Mouse (Mus musculus) heart, adult 2 months (tissue): ENCODE data around the gene Sacm1l. TPM values are rescaled to one million over a fixed set of nuclear protein-coding genes. Genes with fewer than 3 reads are reported as not detected.
A peak's percentile ranks its signal among the peaks of the same experiment; 100 is the strongest.

Source experiments
- DNase-seq, 2 experiments: peaks; one replicate each; pipeline ENCODE4 v3.0.0; 2021
- H3K27ac ChIP-seq: fragments of 200-600 bp; 2 replicates; pipeline ENCODE4 v1.8.1; 2022
- H3K27me3 ChIP-seq: fragments of 200-500 bp; 2 replicates; pipeline ENCODE4 v1.6.1; 2012; ENCODE audit warnings: mild to moderate bottlenecking, low read length, inconsistent platforms, mixed read lengths; ENCODE audit not compliant: control insufficient read depth, insufficient read depth
- H3K36me3 ChIP-seq: fragments of 200-500 bp; 2 replicates; pipeline ENCODE4 v1.6.1; 2012; ENCODE audit warnings: low read length, inconsistent platforms; ENCODE audit not compliant: control insufficient read depth, insufficient read depth
- H3K4me1 ChIP-seq: fragments of 200-500 bp; 2 replicates; pipeline ENCODE4 v1.6.1; 2011; ENCODE audit warnings: low read length; ENCODE audit not compliant: control insufficient read depth, insufficient read depth
- H3K4me3 ChIP-seq: fragments of 200-600 bp; 2 replicates; pipeline ENCODE4 v1.8.1; 2022
- H3K79me2 ChIP-seq: fragments of 200-500 bp; replicated peaks from 2 replicates; pipeline ENCODE4 v1.6.1; 2012; ENCODE audit warnings: mild to moderate bottlenecking, inconsistent platforms, low read length, moderate library complexity, mixed read lengths; ENCODE audit not compliant: control insufficient read depth, insufficient read depth
- H3K9ac ChIP-seq: fragments of 200-500 bp; 2 replicates; pipeline ENCODE4 v1.6.1; 2012; ENCODE audit warnings: low read depth, mild to moderate bottlenecking, control low read depth, inconsistent platforms, low read length, mixed read lengths
- CTCF ChIP-seq: fragments of 200-600 bp; IDR thresholded peaks from 2 replicates; pipeline ENCODE4 v1.8.1; 2022; ENCODE audit warnings: antibody characterized with exemption, mild to moderate bottlenecking, moderate library complexity
- EP300 ChIP-seq: fragments of 200-500 bp; IDR thresholded peaks from 2 replicates; pipeline ENCODE4 v1.6.1; 2011; ENCODE audit warnings: low read depth, low read length, control low read depth; ENCODE audit not compliant: insufficient read depth
- POLR2A ChIP-seq: fragments of 200-500 bp; IDR thresholded peaks from 2 replicates; pipeline ENCODE4 v1.6.1; 2011; ENCODE audit warnings: mild to moderate bottlenecking, low read depth, low read length, control low read depth; ENCODE audit not compliant: insufficient read depth
- WGBS: fragments of 180-500 bp; shearing (Covaris S2); methylation state at CpG from one replicate; pipeline ENCODE4 v1.1.7; 2018; 5-methylcytosine and 5-hydroxymethylcytosine counted together
- intact Hi-C: fragments of 180-260 bp; cut with DNase I; formaldehyde crosslinking; loops from one replicate; pipeline ENCODE4 v1.15.1; 2025
- polyA plus RNA-seq: library from polyadenylated mRNA; depleted of rRNA; stranded (reverse); fragments of >200 nt; gene quantifications from 2 replicates; pipeline ENCODE4 v1.2.3, GENCODE M21; 2012
- total RNA-seq, 2 experiments: library from RNA; stranded (reverse); gene quantifications; 2 replicates each; pipeline ENCODE4 v1.2.3; 2021

Sacm1l gene
- total and polyA plus RNA-seq, 3 experiments: 8.3 to 36.8 (median 35.4) TPM

DNA sequence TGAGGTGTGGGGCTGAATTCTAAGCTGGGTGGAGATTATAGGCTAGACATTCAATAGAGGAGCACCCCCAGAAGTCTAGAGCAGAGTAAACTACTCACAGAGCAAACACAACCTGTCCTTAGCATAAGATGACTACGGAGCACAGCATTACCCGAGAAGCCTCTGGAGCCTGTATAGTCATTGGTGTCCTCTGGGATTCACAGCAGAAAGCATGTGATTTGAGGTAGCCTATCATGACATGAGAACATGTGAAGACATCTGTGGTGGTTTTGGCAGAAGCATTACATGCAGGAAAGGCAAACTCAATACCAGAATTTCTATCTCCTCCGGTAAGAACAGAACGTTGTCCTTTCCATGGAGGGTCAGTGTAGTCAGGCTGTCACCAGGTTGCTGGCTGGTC lies 44.0 kb upstream of the Sacm1l start:
- peaks cover 9% of the 10 kb centered on the region for H3K79me2 ChIP-seq

DNA sequence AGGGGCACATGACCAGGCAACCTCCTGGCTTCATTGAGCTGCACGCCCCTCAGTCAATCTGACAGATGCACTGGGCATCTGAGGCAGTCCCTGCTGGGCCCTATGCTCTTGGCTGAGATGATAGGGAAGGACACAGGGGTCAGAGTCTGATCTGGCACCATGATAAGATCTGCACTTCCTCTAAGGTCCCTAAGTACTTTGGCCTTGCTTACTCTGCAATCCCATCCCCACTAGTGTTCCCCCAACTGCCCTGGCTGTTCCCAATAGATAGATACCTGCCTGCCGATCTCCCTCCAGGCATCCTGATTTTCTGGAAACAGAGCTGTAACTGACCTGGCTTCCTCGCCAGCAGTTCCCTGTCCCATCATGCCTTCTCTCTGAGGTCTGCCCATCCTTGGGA lies 42.9 kb upstream of the Sacm1l start:
- WGBS: 63% methylated on average over 3 of the region's 3 CpGs
- peaks cover 55% of the 10 kb centered on the region for H3K36me3 ChIP-seq

More for the DNA sequence above, 44.0 kb upstream of the Sacm1l start:
- no peak for DNase-seq
- peak; percentile 15; the same call in 1 of the 2 replicates for TF ChIP-seq POLR2A
- no peak for TF ChIP-seq CTCF
- intact Hi-C loops: no loop called here
- H3K9ac ChIP-seq: no peak overlapping the region
- peaks cover 60% of the 10 kb centered on the region for H3K36me3 ChIP-seq
- WGBS: 52% methylated on average over 4 of the region's 4 CpGs
- peak overlapping the region; percentile 32 for H3K27ac ChIP-seq
- H3K4me1 ChIP-seq: peaks cover 43% of the 10 kb centered on the region
- H3K27me3 ChIP-seq: no peaks in the 10 kb centered on the region
- H3K4me3 ChIP-seq: no peak overlapping the region

DNA sequence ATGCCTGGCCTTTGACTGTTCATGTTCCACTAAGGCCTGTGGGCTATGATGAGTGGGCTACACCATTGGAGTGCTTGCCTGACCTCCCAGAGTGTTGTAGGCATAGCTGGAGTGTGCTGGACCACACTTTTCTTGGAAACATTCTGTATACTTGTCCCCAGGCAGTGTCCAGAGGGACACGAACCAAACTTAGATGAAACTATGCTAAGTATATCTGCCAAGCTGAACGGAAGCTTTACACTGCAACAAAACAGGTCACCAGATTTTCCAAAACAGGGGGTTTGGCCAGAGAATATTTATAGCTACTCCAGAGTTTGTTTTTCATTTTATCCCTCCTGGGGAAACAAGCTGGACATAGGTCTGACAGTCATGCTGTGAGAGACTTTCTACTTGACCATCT lies 40.5 kb upstream of the Sacm1l start:
- Histone ChIP-seq H3K79me2 (peaks cover 12% of the 10 kb centered on the region), H3K27ac (peak overlapping the region; percentile 70), H3K4me1 (peaks cover 45% of the 10 kb centered on the region), H3K36me3 (peaks cover 36% of the 10 kb centered on the region), H3K27me3 (no peaks in the 10 kb centered on the region), H3K9ac (no peak overlapping the region), H3K4me3 (no peak overlapping the region)
- WGBS: 11% methylated on average over 2 of the region's 2 CpGs
- no peak for DNase-seq
- intact Hi-C loops: no loop called here
- no peak for TF ChIP-seq CTCF
- no peak for TF ChIP-seq EP300
- no peak for TF ChIP-seq POLR2A

More for the DNA sequence above, 42.9 kb upstream of the Sacm1l start:
- TF ChIP-seq EP300: no peak
- TF ChIP-seq POLR2A: 0 out of 2 replicates have a peak, but pooled peaks have one; percentile 16
- TF ChIP-seq CTCF: no peak
- intact Hi-C loops: no loop called here
- Histone ChIP-seq H3K79me2 (peaks cover 9% of the 10 kb centered on the region), H3K9ac (peak overlapping the region; percentile 17), H3K27ac (peak overlapping the region; percentile 32), H3K4me1 (peaks cover 48% of the 10 kb centered on the region), H3K4me3 (no peak overlapping the region), H3K27me3 (no peaks in the 10 kb centered on the region)
- DNase-seq: no peak

DNA sequence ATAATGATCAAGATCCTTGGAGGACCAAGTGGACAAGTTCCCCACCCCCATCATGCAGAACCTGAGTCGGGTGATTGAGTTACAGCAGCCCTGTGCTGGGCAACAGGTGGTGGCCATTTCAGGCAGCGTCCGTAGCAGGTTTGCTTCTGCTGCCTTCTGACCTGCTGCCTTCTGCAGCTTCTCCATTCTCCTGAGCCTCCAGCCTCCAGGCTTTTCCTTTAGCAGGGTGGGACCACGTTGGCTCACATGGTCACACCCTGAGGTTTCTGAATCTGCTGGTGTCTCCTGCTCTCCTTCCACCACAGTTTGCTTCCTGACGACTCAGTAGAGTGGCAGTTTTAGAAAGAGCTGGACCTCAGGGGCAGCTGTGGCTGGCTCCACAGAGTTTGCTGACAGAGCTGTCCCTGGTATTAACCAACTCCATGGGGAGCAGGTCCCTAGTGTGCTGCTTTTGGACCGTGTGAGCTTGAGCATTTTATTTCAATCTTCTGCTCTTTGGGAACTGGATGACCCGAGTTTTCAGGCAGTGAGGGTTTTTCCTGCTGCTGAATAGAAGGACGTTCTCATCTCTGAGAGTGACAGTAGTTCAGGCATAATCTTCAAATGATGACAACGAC lies 39.7 kb upstream of the Sacm1l start:
- Histone ChIP-seq H3K9ac (0 out of 2 replicates have a peak overlapping the region, but pooled peaks have one; percentile 4), H3K36me3 (peaks cover 35% of the 10 kb centered on the region), H3K4me3 (peak overlapping the region; percentile 11; the same call in 1 of the 2 replicates), H3K27me3 (no peaks in the 10 kb centered on the region), H3K79me2 (peaks cover 10% of the 10 kb centered on the region), H3K4me1 (peaks cover 43% of the 10 kb centered on the region), H3K27ac (peak overlapping the region; percentile 70)
- DNase-seq: no peak
- TF ChIP-seq EP300 (no peak), CTCF (no peak), POLR2A (no peak)
- WGBS: 22% methylated on average over 9 of the region's 9 CpGs
- intact Hi-C loops: no loop called here

DNA sequence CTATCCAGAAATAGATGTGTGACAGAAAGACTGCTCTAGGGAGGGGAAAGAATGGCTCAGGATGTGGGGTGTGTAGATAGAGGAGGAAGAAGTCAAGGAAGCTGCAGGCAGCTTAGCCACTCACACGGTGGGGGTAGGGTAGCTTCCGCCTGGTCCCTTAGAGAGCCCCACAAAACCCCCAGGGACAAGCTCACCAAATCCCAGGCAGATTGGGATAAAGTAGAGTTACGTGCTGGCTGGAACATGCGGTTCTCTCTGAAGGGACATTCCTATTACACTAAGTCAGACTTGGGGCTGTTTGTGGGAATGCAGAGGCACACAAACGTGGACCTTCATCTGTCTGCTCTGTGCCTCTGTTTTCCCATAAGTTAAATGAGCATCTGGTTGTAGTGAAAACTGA lies 38.6 kb upstream of the Sacm1l start:
- WGBS: 8% methylated on average over 5 of the region's 5 CpGs
- TF ChIP-seq POLR2A (0 out of 2 replicates have a peak, but pooled peaks have one; percentile 13), EP300 (peak; percentile 71; the same call in 1 of the 2 replicates), CTCF (no peak)
- peak; percentile 64 to 71 for DNase-seq
- Histone ChIP-seq H3K27me3 (no peaks in the 10 kb centered on the region), H3K4me3 (no peak overlapping the region), H3K9ac (no peak overlapping the region), H3K4me1 (peaks cover 43% of the 10 kb centered on the region), H3K27ac (peak overlapping the region; percentile 70), H3K79me2 (peaks cover 10% of the 10 kb centered on the region), H3K36me3 (peaks cover 31% of the 10 kb centered on the region)
- intact Hi-C loops: no loop called here

DNA sequence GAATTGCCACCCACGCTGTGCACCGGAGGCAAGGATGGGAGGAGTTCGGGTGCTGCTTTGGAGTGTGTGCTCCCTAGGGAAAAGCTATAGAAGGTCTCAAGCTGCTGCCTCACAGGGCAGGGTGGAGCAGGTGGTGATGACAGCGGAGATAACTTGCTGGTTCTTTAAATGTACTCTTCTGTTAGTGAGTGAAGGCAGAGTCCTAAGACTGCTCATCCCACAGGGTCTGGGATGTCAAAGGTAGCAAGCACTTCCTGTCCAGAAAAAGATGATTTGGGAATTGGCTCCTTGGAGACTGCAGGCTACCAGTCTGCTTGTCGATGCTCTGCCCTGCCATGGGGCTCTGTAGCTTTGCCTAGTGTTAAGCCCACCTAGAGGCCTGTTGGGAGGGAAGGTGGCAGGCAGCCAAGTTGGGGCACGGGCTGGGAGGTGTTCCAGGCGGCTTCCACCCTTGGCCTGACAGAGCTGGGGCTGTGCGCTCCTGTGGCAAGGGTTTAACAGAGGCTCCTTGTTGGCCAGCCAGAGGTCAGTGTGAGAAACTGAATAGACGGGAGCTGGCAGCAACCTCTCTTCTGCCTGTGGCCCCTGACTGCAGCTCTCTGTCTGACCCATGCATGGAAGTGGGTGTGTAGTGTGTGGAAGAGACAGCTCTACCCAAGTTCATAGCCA lies 37.5 kb upstream of the Sacm1l start:
- intact Hi-C loops: no loop called here
- peaks cover 7% of the 10 kb centered on the region for H3K79me2 ChIP-seq
- no peak for TF ChIP-seq POLR2A
- no peak for TF ChIP-seq CTCF
- TF ChIP-seq EP300: no peak
- DNase-seq: peak; percentile 51 to 62
- H3K4me3 ChIP-seq: no peak overlapping the region
- peaks cover 36% of the 10 kb centered on the region for H3K4me1 ChIP-seq
- 29% methylated on average over 9 of the region's 9 CpGs for WGBS
- peaks cover 24% of the 10 kb centered on the region for H3K36me3 ChIP-seq
- H3K9ac ChIP-seq: peak overlapping the region; percentile 9; the same call in 1 of the 2 replicates
- H3K27ac ChIP-seq: peak overlapping the region; percentile 70
- no peaks in the 10 kb centered on the region for H3K27me3 ChIP-seq
